Mouse (Mus musculus) cortical plate, adult 2 months (tissue): Measurements from ENCODE around the gene Sirt4.

ENCODE experiments used
- CTCF ChIP-seq: fragments of 200-500 bp; IDR thresholded peaks from 2 replicates; pipeline ENCODE4 v1.5.1; 2011; ENCODE audit warnings: mild to moderate bottlenecking, control low read depth, low read length; ENCODE audit not compliant: insufficient read depth; ENCODE audit errors: extremely low read depth
- POLR2A ChIP-seq: fragments of 200-500 bp; IDR thresholded peaks from 2 replicates; pipeline ENCODE4 v1.6.1; 2011; ENCODE audit warnings: mild to moderate bottlenecking, low read length, control low read depth; ENCODE audit not compliant: insufficient read depth; ENCODE audit errors: extremely low read depth

GRCm38 (mm10) chr5:115431061-115431897 lies 53.2 kb downstream of the Sirt4 start:
- TF ChIP-seq CTCF = peak; percentile 23; the same call in 1 of the 2 replicates
- no peak for TF ChIP-seq POLR2A
